ENCODE assay signal across 38 mouse cellular contexts in genomic region chr13:92591225-92591624, GRCm38 (mm10). TPM values are rescaled to one million over a fixed set of nuclear protein-coding genes. Genes with fewer than 3 reads are reported as not detected.
DNase-seq lines count a peak whose midpoint lies in the region; ATAC-seq and TF ChIP-seq lines count a peak whose summit lies in the region.
"Had no signal": no experiment of that assay in that cellular context is flagged by ENCODE, and none has a peak within 500 bp of the region (broad histone marks: within the 10 kb centered on the region; RNA-seq: fewer than 3 reads in every experiment).

No protein-coding gene starts in this region.

- 0 out of 2 replicates have a peak overlapping the region, but pooled peaks have one; percentile 15 for H3K27ac ChIP-seq in forebrain, embryonic 10.5 days
- H3K27ac ChIP-seq in forebrain, embryonic 15.5 days (replicated peaks) = no peak overlapping the region
- H3K27ac ChIP-seq in heart, embryonic 10.5 days = 0 out of 2 replicates have a peak overlapping the region, but pooled peaks have one; percentile 10
- H3K27ac ChIP-seq in midbrain, embryonic 11.5 days (ENCODE audit: low read depth, low read length) = no peak overlapping the region
- no peak overlapping the region for H3K27ac ChIP-seq in midbrain, embryonic 15.5 days
- H3K27ac ChIP-seq in liver, postnatal 0 days (ENCODE audit: low read depth) = no peak overlapping the region
- H3K27ac ChIP-seq: heart, embryonic 15.5 days; layer of hippocampus, adult 2 months; limb, embryonic 13.5 days; macrophage; neural tube, embryonic 15.5 days had no signal

- ATAC-seq in forebrain, embryonic 15.5 days (replicated peaks) = no peak
- ATAC-seq in midbrain, embryonic 11.5 days (ENCODE audit: low FRiP score) = no peak
- no peak for ATAC-seq in midbrain, embryonic 15.5 days (replicated peaks)
- no peak for ATAC-seq in liver, postnatal 0 days
- ATAC-seq: activated CD4-positive, CD25-positive, alpha-beta regulatory T cell, adult 4 months; hindbrain, embryonic 16.5 days had no signal

- no peaks in the 10 kb centered on the region for H3K36me3 ChIP-seq in forebrain, embryonic 10.5 days (replicated peaks)
- H3K36me3 ChIP-seq in forebrain, embryonic 15.5 days = no peaks in the 10 kb centered on the region
- no peaks in the 10 kb centered on the region for H3K36me3 ChIP-seq in heart, embryonic 10.5 days
- H3K36me3 ChIP-seq in midbrain, embryonic 11.5 days (ENCODE audit: control insufficient read depth, insufficient read depth, low read length) = no peaks in the 10 kb centered on the region
- no peaks in the 10 kb centered on the region for H3K36me3 ChIP-seq in midbrain, embryonic 15.5 days (replicated peaks)
- H3K36me3 ChIP-seq in liver, postnatal 0 days (replicated peaks; ENCODE audit: insufficient read depth, low read length) = no peaks in the 10 kb centered on the region
- H3K36me3 ChIP-seq: heart, embryonic 15.5 days; limb, embryonic 13.5 days; neural tube, embryonic 15.5 days had no signal

- DNase-seq in forebrain, embryonic 10.5 days (ENCODE audit: extremely low spot score, low spot score) = no peak
- DNase-seq in heart, embryonic 10.5 days (ENCODE audit: low spot score) = no peak
- DNase-seq in heart, adult 18-20 months = no peak
- DNase-seq in midbrain, embryonic 11.5 days (ENCODE audit: low spot score, missing footprints) = peak; percentile 39
- DNase-seq in liver, postnatal 0 days = peak; percentile 5
- no peak for DNase-seq in cerebellum, adult 11-12 months
- DNase-seq: adrenal gland, adult 2 months; adrenal gland, postnatal 36 days; cerebellum, adult 8-10 months; cerebellum, postnatal 36 days; kidney, adult 2 months; kidney, postnatal 36 days; lung, adult 2 months; lung, postnatal 10 days; retina, postnatal 1 day; right cerebral cortex, postnatal 14 days had no signal

- no peak overlapping the region for H3K9ac ChIP-seq in forebrain, embryonic 15.5 days (replicated peaks)
- H3K9ac ChIP-seq in midbrain, embryonic 11.5 days (ENCODE audit: low read length) = no peak overlapping the region
- no peak overlapping the region for H3K9ac ChIP-seq in midbrain, embryonic 15.5 days
- no peak overlapping the region for H3K9ac ChIP-seq in liver, postnatal 0 days (replicated peaks)
- H3K9ac ChIP-seq: heart, embryonic 15.5 days; limb, embryonic 13.5 days; neural tube, embryonic 15.5 days had no signal

- WGBS in forebrain, embryonic 10.5 days = 72% methylated on average over 3 of the region's 3 CpGs
- 24% methylated on average over 3 of the region's 3 CpGs for WGBS in forebrain, embryonic 15.5 days
- 71% methylated on average over 3 of the region's 3 CpGs for WGBS in heart, embryonic 10.5 days
- 65% methylated on average over 3 of the region's 3 CpGs for WGBS in midbrain, embryonic 11.5 days
- 60% methylated on average over 3 of the region's 3 CpGs for WGBS in midbrain, embryonic 15.5 days
- WGBS in liver, postnatal 0 days (ENCODE audit: insufficient replicate concordance) = 59% methylated on average over 3 of the region's 3 CpGs

- no peak overlapping the region for H3K4me3 ChIP-seq in forebrain, embryonic 10.5 days
- H3K4me3 ChIP-seq in forebrain, embryonic 15.5 days = no peak overlapping the region
- no peak overlapping the region for H3K4me3 ChIP-seq in heart, embryonic 10.5 days
- no peak overlapping the region for H3K4me3 ChIP-seq in midbrain, embryonic 11.5 days (ENCODE audit: low read depth, low read length)
- no peak overlapping the region for H3K4me3 ChIP-seq in midbrain, embryonic 15.5 days
- H3K4me3 ChIP-seq in liver, postnatal 0 days (ENCODE audit: low read depth, low read length) = no peak overlapping the region
- H3K4me3 ChIP-seq: heart, embryonic 15.5 days; layer of hippocampus, adult 2 months; limb, embryonic 13.5 days; neural tube, embryonic 15.5 days had no signal

- peaks cover 4% of the 10 kb centered on the region for H3K27me3 ChIP-seq in forebrain, embryonic 10.5 days (ENCODE audit: poor library complexity, severe bottlenecking)
- no peaks in the 10 kb centered on the region for H3K27me3 ChIP-seq in forebrain, embryonic 15.5 days
- H3K27me3 ChIP-seq in heart, embryonic 10.5 days (ENCODE audit: insufficient read depth, poor library complexity, severe bottlenecking) = no peaks in the 10 kb centered on the region
- H3K27me3 ChIP-seq in midbrain, embryonic 11.5 days (ENCODE audit: control insufficient read depth, insufficient read depth, low read length) = no peaks in the 10 kb centered on the region
- no peaks in the 10 kb centered on the region for H3K27me3 ChIP-seq in midbrain, embryonic 15.5 days (replicated peaks)
- H3K27me3 ChIP-seq in liver, postnatal 0 days (ENCODE audit: insufficient read depth, low read length) = no peaks in the 10 kb centered on the region
- H3K27me3 ChIP-seq: CH12.LX; neural tube, embryonic 15.5 days had no signal

- TF ChIP-seq EP300 in liver, postnatal 0 days (IDR thresholded peaks at IDR 0.05; ENCODE audit: low read depth) = no peak

- H3K4me2 ChIP-seq in forebrain, embryonic 15.5 days (replicated peaks) = no peak overlapping the region
- H3K4me2 ChIP-seq in midbrain, embryonic 11.5 days = no peak overlapping the region
- H3K4me2 ChIP-seq in midbrain, embryonic 15.5 days = no peak overlapping the region
- no peak overlapping the region for H3K4me2 ChIP-seq in liver, postnatal 0 days (ENCODE audit: low read depth, low read length)
- H3K4me2 ChIP-seq: heart, embryonic 15.5 days; limb, embryonic 13.5 days; neural tube, embryonic 15.5 days had no signal

- peaks cover 56% of the 10 kb centered on the region for H3K4me1 ChIP-seq in forebrain, embryonic 10.5 days
- H3K4me1 ChIP-seq in forebrain, embryonic 15.5 days = peaks cover 23% of the 10 kb centered on the region
- H3K4me1 ChIP-seq in heart, embryonic 10.5 days = peaks cover 46% of the 10 kb centered on the region
- peaks cover 25% of the 10 kb centered on the region for H3K4me1 ChIP-seq in midbrain, embryonic 11.5 days (ENCODE audit: control insufficient read depth, insufficient read depth, low read length)
- peaks cover 21% of the 10 kb centered on the region for H3K4me1 ChIP-seq in midbrain, embryonic 15.5 days
- peaks cover 24% of the 10 kb centered on the region for H3K4me1 ChIP-seq in liver, postnatal 0 days (ENCODE audit: insufficient read depth)

- no peak for TF ChIP-seq CTCF in liver, postnatal 0 days (IDR thresholded peaks at IDR 0.05; ENCODE audit: low read depth)

- no peaks in the 10 kb centered on the region for H3K9me3 ChIP-seq in forebrain, embryonic 10.5 days
- no peaks in the 10 kb centered on the region for H3K9me3 ChIP-seq in forebrain, embryonic 15.5 days
- H3K9me3 ChIP-seq in heart, embryonic 10.5 days = no peaks in the 10 kb centered on the region
- H3K9me3 ChIP-seq in midbrain, embryonic 11.5 days (ENCODE audit: control insufficient read depth, low read length) = no peaks in the 10 kb centered on the region
- H3K9me3 ChIP-seq in midbrain, embryonic 15.5 days = no peaks in the 10 kb centered on the region
- no peaks in the 10 kb centered on the region for H3K9me3 ChIP-seq in liver, postnatal 0 days (ENCODE audit: low read length)
- H3K9me3 ChIP-seq: heart, embryonic 15.5 days; limb, embryonic 13.5 days; neural tube, embryonic 15.5 days had no signal

RNA-seq across cellular contexts. Expression of gene Spz1, which starts 15.3 kb away (rescaled TPM):
- polyA plus RNA-seq in forebrain, embryonic 10.5 days (2016; fragmentation: Nextera tagmentation; extraction: Ambion mirVana) = not detected in 2 replicates
- polyA plus RNA-seq in forebrain, embryonic 15.5 days (2015; fragmentation: Nextera tagmentation; extraction: Ambion mirVana) = not detected in 2 replicates
- not detected in 2 replicates for polyA plus RNA-seq in heart, embryonic 10.5 days (2016; fragmentation: Nextera tagmentation; extraction: Ambion mirVana)
- total RNA-seq in heart, adult 18-20 months (2021) = not detected
- polyA plus RNA-seq in midbrain, embryonic 11.5 days (2014; fragmentation: Nextera tagmentation; extraction: Ambion mirVana) = not detected in 2 replicates
- polyA plus RNA-seq in midbrain, embryonic 15.5 days (2015; fragmentation: Nextera tagmentation; extraction: Ambion mirVana) = not detected in 2 replicates
- polyA plus RNA-seq in liver, postnatal 0 days (2015; fragmentation: Nextera tagmentation; extraction: Ambion mirVana) = not detected in 2 replicates
- total RNA-seq: adrenal gland, adult 2 months; adrenal gland, postnatal 36 days; CH12.LX; gastrocnemius, adult 8-10 months; gastrocnemius, postnatal 4 days; hematopoietic stem cell, adult 5-6 weeks; layer of hippocampus, adult 2 months; layer of hippocampus, postnatal 14 days; left cerebral cortex, adult 8-10 months; left cerebral cortex, postnatal 36 days; megakaryocyte-erythroid progenitor cell, adult 5-6 weeks had no signal
- polyA plus RNA-seq: activated CD4-positive, CD25-positive, alpha-beta regulatory T cell, adult 4 months; adrenal gland, adult 2 months; embryonic facial prominence, embryonic 11.5 days; heart, embryonic 15.5 days; hindbrain, embryonic 16.5 days; intestine, embryonic 14.5 days; kidney, embryonic 16.5 days; limb, embryonic 13.5 days; lung, adult 2 months; macrophage; neural tube, embryonic 15.5 days; stomach, embryonic 14.5 days; thymus, postnatal 0 days had no signal

RNA-seq across cellular contexts. Expression of gene Serinc5, which starts 19.7 kb away (rescaled TPM):
- 8.2 and 8.9 TPM in 2 replicates for polyA plus RNA-seq in forebrain, embryonic 10.5 days (2016; fragmentation: Nextera tagmentation; extraction: Ambion mirVana)
- 22.5 and 23.1 TPM in 2 replicates for polyA plus RNA-seq in forebrain, embryonic 15.5 days (2015; fragmentation: Nextera tagmentation; extraction: Ambion mirVana)
- 14.7 and 15.4 TPM in 2 replicates for polyA plus RNA-seq in heart, embryonic 10.5 days (2016; fragmentation: Nextera tagmentation; extraction: Ambion mirVana)
- total RNA-seq in heart, adult 18-20 months (2021) = 10 to 100 TPM; 10.2 to 12.4 TPM
- polyA plus RNA-seq in midbrain, embryonic 11.5 days (2014; fragmentation: Nextera tagmentation; extraction: Ambion mirVana) = 9.0 and 9.7 TPM in 2 replicates
- polyA plus RNA-seq in midbrain, embryonic 15.5 days (2015; fragmentation: Nextera tagmentation; extraction: Ambion mirVana) = 18.1 and 18.6 TPM in 2 replicates
- 9.3 and 12.2 TPM in 2 replicates for polyA plus RNA-seq in liver, postnatal 0 days (2015; fragmentation: Nextera tagmentation; extraction: Ambion mirVana)

Comparison
In these comparisons a context has a peak if more than half of its experiments do, and no peak if none do; other contexts are left out.
1. H3K27ac ChIP-seq: peak in forebrain, embryonic 10.5 days (single experiment) and heart, embryonic 10.5 days (single experiment); none in forebrain, embryonic 15.5 days (single experiment), midbrain, embryonic 11.5 days (single experiment), midbrain, embryonic 15.5 days (single experiment) and liver, postnatal 0 days (single experiment).
2. DNase-seq: peak in midbrain, embryonic 11.5 days (single experiment) and liver, postnatal 0 days (single experiment); none in forebrain, embryonic 10.5 days (single experiment), heart, embryonic 10.5 days (single experiment), heart, adult 18-20 months (0 of 2) and cerebellum, adult 11-12 months (single experiment).